Mouse (Mus musculus): Measurements from ENCODE around the gene Pdss2.

Gene Pdss2

GRCm38 (mm10) chr10:43312658-43313417 lies 91.6 kb downstream of the Pdss2 start:
- DNase-seq (ENCODE audit: low read depth) = peak; percentile 49

DNA sequence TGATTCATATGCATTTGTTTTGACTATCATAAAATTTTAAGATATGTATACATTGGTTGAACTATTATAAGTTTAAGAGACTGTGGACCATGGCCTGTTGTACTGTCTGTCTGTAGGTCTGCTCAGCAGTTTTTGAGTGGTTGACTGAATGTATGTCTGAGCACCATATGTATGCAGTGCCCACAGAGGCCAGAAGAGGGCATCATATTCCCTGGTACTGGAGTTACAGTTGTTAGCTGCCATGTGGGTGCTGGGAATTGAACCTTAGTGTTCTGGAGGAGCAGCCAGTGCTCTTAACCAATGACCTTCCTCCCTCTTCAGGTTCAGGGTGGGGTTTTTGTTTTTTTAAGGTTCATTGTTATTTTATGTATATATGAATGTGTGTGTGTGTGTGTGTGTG lies 93.9 kb downstream of the Pdss2 start:
- no peak for DNase-seq (ENCODE audit: low read depth)

DNA sequence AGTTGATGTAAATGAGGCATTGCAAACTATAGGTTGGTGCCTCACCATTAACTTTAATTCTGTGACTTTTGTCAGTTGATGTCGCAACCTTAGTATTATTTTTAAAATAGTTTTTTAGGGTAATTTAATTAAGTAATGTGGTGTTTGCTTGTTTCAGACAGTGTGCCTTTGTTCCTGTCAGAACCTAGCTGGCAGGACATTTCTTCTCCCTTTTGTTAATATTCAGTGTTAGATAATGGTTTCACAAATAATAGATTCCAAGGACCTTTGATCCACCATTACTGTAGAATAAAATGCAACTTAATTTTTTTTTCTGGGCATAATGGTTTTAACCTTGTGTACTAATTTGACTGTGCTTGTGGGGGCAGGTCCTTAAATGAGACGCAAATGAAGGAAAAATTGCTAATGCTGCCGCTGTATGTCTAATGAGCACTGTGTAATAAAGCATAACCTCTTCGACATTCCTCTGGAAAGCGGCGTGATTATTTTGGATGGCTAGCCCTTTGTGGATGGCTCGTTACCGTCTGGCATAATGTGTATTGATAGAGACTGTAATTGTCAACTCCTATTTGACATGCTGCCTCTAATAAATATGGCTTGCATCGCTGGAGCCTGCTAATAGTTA lies 96.2 kb downstream of the Pdss2 start:
- DNase-seq (ENCODE audit: low read depth) = no peak

DNA sequence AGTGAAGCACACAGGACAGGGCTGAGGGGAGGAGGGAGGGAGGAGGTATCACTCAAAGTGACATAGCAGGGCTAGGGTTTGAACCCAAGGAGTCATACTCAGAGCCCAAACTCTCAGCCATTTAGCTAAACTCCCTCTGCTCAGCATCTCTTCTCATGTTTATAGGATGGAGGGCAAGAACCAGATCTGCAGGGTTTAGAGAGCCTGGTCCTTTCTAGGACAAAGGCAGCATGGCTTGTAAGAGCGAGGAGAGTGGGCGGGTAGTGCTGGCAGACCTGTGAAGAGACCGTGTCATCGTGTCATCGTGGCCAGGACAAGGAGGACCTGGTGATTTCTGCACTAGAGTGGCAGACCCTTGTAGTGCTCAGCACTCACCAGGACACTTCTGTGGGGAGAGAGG lies 99.7 kb downstream of the Pdss2 start:
- DNase-seq (ENCODE audit: low read depth) = no peak

- no peak for DNase-seq (ENCODE audit: low read depth)
Observed at GRCm38 (mm10) chr10:43322446-43323178, 101.3 kb downstream of the Pdss2 start.

GRCm38 (mm10) chr10:43323386-43323785 lies 102.1 kb downstream of the Pdss2 start:
- DNase-seq (ENCODE audit: low read depth) = no peak

DNA sequence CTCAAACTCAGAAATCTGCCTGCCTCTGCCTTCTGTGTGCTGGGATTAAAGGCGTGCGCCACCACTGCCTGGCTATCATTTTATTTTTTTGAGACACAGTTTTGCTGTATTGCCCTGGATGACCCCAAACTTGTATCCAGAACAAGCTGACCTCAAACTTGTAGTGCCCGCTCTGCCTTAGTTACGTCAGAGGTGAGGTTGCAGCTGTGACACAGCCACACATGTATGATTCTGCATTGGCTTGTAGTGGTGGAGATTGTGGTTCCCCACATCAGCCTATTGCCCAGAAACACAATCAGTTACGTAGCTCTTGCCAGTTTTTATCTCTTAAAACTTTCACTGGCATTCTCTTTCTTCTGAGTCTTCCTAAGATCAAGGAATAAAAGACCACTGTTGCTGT lies 108.5 kb downstream of the Pdss2 start:
- DNase-seq (ENCODE audit: low read depth) = peak; percentile 51

DNA sequence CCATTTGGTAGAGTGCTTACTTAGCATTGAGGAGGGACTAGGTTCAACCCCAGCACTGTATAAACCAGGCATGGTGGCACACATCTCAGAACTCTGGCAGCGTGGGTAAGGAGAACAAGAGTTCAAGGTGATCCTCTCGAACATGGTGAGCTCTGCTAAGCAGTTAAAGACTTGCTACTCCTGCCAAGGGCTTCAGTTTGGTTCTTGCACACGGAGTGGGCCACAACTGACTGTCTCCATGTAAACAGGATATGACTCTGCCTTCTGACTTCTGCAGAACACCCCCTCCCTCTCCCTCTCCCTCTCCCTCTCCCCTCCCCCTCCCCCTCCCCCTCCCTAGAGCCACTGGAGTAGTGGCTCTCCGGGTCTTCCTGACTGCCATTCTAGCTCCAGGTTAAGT lies 109.4 kb downstream of the Pdss2 start:
- DNase-seq (ENCODE audit: low read depth) = peak; percentile 70

- no peak for DNase-seq (ENCODE audit: low read depth)
Observed at GRCm38 (mm10) chr10:43331931-43332701, 110.8 kb downstream of the Pdss2 start.

DNA sequence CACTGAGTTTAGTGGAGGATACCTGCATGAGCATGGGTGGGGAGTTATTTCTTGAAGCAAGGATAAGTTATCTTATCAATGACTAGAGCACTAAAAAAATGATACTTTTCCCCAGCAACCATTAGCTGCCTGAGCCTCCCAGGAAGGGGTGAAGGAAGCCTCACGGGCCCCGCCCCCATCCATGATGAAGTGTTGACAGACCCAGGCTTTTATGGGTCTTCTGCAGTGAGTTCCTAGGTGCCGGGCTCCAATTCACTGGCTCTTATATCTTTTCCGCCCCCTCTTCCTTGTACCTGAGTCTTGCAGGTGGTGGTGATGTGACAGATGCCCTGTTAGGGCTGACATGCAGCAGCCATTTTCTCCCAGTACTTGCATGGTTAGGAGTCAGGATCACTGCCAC lies 114.6 kb downstream of the Pdss2 start:
- no peak for DNase-seq (ENCODE audit: low read depth)

GRCm38 (mm10) chr10:43337110-43337509 lies 115.8 kb downstream of the Pdss2 start:
- no peak for DNase-seq (ENCODE audit: low read depth)

DNA sequence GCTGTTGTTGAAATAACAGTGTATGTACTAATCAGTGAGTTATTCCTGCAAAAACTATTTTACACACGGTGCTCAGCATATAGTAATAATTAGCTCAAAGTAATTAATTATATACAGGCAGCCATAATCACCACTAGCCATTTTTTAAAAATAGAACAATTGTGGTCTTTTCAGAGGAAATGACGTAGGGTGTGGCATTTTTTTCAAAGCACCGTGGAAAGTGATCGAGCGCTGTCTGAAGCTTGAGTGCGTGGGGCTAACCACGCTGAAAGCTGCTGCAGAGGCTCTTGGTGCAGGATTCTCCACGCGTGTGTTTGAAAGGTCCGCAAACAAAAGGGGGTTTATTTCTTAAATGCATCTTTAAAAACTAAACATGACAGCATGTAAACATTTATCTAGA lies 118.5 kb downstream of the Pdss2 start:
- peak; percentile 43 for DNase-seq (ENCODE audit: low read depth)

DNA sequence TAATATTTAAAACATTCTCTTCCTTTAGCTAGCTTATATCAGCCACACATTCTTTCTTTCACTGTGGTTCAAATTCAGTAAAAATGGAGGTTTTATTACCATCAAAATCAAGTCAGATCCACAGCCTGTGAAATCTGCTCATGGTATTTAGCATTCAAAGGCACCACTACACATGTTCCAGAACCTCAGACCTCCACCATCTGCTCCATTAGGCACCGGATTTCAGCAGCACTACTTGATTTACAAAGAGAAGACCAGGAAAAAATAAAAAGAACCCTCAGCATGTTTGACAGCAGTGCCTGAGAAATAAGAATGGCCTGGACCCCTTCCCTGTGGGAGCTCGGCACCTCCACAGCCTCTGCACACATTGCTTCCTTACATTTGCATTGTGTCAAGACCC lies 128.4 kb downstream of the Pdss2 start:
- no peak for DNase-seq (ENCODE audit: low read depth)

GRCm38 (mm10) chr10:43357884-43358283 lies 136.6 kb downstream of the Pdss2 start:
- no peak for DNase-seq (ENCODE audit: low read depth)

DNA sequence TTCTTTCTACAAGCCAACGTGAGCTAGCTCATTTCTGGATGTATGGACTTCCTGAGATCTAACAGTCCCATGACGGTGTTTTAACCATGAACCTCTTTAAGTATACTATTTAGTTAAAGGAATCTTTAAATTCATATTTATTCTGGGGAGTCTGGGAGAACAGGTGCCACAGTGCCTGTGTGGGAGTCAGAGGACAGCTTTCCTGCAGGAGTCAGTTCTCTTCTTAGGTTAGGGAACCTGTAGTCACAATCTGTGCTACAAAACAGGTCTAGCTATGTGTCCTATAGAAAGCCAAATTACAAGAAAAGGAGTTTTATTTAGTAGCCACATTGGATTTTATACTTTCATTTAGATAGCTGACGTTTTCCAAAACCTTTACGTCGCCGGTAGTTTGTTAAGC lies 141.7 kb downstream of the Pdss2 start:
- DNase-seq (ENCODE audit: low read depth) = no peak

DNA sequence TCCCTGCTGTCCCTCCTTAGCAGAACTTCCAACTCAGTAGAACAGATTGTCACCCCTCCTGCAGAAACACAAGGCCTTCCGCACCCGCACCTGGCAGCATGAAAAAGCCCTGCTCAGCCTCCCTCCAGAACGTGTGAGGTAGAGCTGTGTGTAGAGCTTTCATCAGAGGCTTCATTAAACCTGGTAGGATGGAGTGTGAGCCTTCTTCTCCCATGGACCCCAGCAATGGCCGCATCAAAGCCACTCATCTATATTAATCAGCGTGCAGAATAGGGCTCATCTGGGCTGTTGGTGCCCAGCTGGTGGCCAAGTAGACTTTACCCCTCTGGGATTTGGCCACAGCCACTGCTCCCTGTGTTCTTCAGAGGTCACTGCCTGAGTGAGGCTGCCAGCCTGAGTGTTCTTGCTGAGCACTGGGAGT lies 142.2 kb downstream of the Pdss2 start:
- no peak for DNase-seq (ENCODE audit: low read depth)

- DNase-seq (ENCODE audit: low read depth) = no peak
Observed at GRCm38 (mm10) chr10:43365909-43366308, 144.6 kb downstream of the Pdss2 start.

GRCm38 (mm10) chr10:43368611-43369010 lies 147.3 kb downstream of the Pdss2 start:
- DNase-seq (ENCODE audit: low read depth) = no peak

DNA sequence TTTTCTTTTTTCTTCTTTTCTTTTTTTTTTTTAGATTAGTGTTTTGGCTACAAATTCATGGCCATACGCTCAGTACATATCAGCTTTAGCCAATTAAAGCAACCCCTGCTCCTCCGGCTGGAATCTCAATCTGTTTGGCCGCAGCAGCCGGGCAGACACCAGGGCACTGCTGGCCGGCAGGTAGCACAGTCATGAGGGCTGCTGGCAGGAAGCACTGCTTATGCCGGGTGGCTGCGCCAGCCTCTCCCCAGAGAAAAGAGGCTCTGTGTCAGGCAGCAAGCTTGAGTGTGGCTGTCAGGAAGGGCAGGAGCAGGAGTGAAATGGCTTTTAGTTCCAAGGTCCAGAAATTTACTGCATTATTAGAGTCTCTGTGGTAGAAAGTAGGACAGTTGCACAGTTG lies 151.0 kb downstream of the Pdss2 start:
- no peak for DNase-seq (ENCODE audit: low read depth)

GRCm38 (mm10) chr10:43373035-43373434 lies 151.7 kb downstream of the Pdss2 start:
- no peak for DNase-seq (ENCODE audit: low read depth)

DNA sequence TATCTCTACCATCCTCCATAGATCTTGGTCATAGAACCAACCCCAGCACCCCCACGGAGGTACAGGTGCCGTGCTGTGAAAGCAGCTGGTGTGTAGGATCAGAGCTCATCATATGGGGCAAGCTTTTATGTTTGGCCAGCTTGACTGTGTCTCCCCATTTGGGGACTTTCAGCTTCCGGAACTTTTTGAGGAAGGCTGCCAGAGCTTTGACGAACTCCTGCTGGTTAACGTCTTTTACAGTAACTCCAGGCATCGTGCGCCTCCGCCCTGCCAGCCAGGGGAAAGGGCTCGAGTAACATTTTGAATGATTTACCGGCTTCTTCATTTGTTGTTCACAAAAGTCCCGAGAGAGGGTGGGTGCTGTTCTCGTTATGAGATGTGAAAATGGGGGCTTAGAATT lies 152.4 kb downstream of the Pdss2 start:
- DNase-seq (ENCODE audit: low read depth) = no peak

DNA sequence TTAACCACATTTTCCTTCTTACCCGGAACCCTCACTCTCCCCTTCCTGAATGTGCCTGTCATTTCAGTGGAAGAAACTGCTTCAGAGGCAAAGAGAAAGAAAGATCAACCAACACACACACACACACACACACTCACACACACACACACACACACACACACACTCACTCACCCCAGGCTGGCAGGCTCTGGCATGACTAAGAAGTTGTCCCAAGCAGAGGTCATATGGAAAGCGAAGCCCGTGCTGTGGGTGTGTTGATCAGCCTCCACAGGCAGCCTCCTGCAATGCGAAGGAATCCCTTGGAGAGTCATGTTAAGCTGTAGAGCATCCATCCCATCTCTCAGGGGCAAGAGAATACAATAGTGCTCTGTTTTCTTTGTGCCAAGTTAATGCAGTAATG lies 154.0 kb downstream of the Pdss2 start:
- peak; percentile 50 for DNase-seq (ENCODE audit: low read depth)

Measured in 416B (cell line).